Mouse (Mus musculus) limb, embryonic 14.5 days (tissue): ENCODE measurements around the gene Gm21887. TPM values are rescaled to one million over a fixed set of nuclear protein-coding genes. Genes with fewer than 3 reads are reported as not detected.

Experiments used
- polyA plus RNA-seq, 2 experiments: library from polyadenylated mRNA; depleted of rRNA in 1 of 2; stranded (reverse) in 1 of 2; unstranded in 1 of 2; fragments of >200 nt; fragmentation: Nextera tagmentation in 1 of 2; extraction: Ambion mirVana in 1 of 2; gene quantifications; 2 replicates each; pipeline versions ENCODE4 v1.2.1 to v1.2.3; 2012 to 2014

Gene Gm21887
- polyA plus RNA-seq, 2 experiments: 187 to 580 TPM

Other genes starting within 250 kb of the Gm21887 start
- not detected in 2 replicates for gene 4933400A11Rik, start 230.0 kb upstream of the Gm21887 start, polyA plus RNA-seq (2012; rRNA removed)
- 0.66 TPM in 1 of 2 replicates, not detected in the other for gene 4933400A11Rik, start 230.0 kb upstream of the Gm21887 start, polyA plus RNA-seq (2014; fragmentation: Nextera tagmentation; extraction: Ambion mirVana)